10 mouse cellular contexts compared by ENCODE assay signal in genomic region chr14:18284581-18284980, GRCm38 (mm10). TPM values are rescaled to one million over a fixed set of nuclear protein-coding genes. Genes with fewer than 3 reads are reported as not detected.
DNase-seq lines count a peak whose midpoint lies in the region; ATAC-seq and TF ChIP-seq lines count a peak whose summit lies in the region.
"Had no signal": no experiment of that assay in that cellular context is flagged by ENCODE, and none has a peak within 500 bp of the region (broad histone marks: within the 10 kb centered on the region; RNA-seq: fewer than 3 reads in every experiment).

No protein-coding gene starts in this region.

- no peaks in the 10 kb centered on the region for H3K36me3 ChIP-seq in heart, embryonic 11.5 days (ENCODE audit: control insufficient read depth, insufficient read depth, low read length)
- no peaks in the 10 kb centered on the region for H3K36me3 ChIP-seq in lung, postnatal 0 days (ENCODE audit: insufficient read depth, low read length)

- no peak for TF ChIP-seq EP300 in lung, postnatal 0 days (IDR thresholded peaks at IDR 0.05)

- no peak overlapping the region for H3K4me2 ChIP-seq in heart, embryonic 11.5 days
- H3K4me2 ChIP-seq in lung, postnatal 0 days (replicated peaks; ENCODE audit: low read depth, low read length) = no peak overlapping the region

- WGBS in heart, embryonic 11.5 days (ENCODE audit: insufficient replicate concordance) = 82% methylated on average over 2 of the region's 2 CpGs
- WGBS in lung, postnatal 0 days = 71% methylated on average over 2 of the region's 2 CpGs

- H3K4me1 ChIP-seq in heart, embryonic 11.5 days (ENCODE audit: control insufficient read depth, insufficient read depth, low read length) = no peaks in the 10 kb centered on the region
- H3K4me1 ChIP-seq in lung, postnatal 0 days (ENCODE audit: insufficient read depth, low read depth, low read length) = no peaks in the 10 kb centered on the region

- no peak overlapping the region for H3K9ac ChIP-seq in heart, embryonic 11.5 days (ENCODE audit: low read depth, low read length)
- H3K9ac ChIP-seq in lung, postnatal 0 days (replicated peaks; ENCODE audit: low read depth) = no peak overlapping the region

- no peak for ATAC-seq in heart, embryonic 11.5 days (replicated peaks; ENCODE audit: insufficient number of reproducible peaks, low FRiP score, low TSS enrichment)
- ATAC-seq in lung, postnatal 0 days = no peak
- no peak for ATAC-seq in Patski
- ATAC-seq in monocyte, adult 5-6 weeks (replicated peaks; ENCODE audit: insufficient number of reproducible peaks, low FRiP score, low TSS enrichment, poor library complexity, severe bottlenecking) = peak; percentile 47; the same call in 1 of the 2 replicates

- peak; percentile 56 for DNase-seq in heart, adult 11 months
- peak; percentile 59 for DNase-seq in lung, postnatal 0 days (ENCODE audit: low spot score)
- no peak for DNase-seq in lung, postnatal 14 days
- no peak for DNase-seq in Patski (ENCODE audit: low read depth, low spot score)
- no peak for DNase-seq in urinary bladder, adult 18-20 months (ENCODE audit: low spot score in 2 of 2)
- DNase-seq in right cerebral cortex, adult 18-20 months = no peak
- DNase-seq: adrenal gland, postnatal 36 days; kidney, adult 11 months had no signal

- no peak overlapping the region for H3K4me3 ChIP-seq in heart, embryonic 11.5 days (ENCODE audit: low read depth, low read length)
- no peak overlapping the region for H3K4me3 ChIP-seq in lung, postnatal 0 days (ENCODE audit: low read depth, low read length)

- no peaks in the 10 kb centered on the region for H3K9me3 ChIP-seq in heart, embryonic 11.5 days (replicated peaks; ENCODE audit: control insufficient read depth, low read length)
- H3K9me3 ChIP-seq in lung, postnatal 0 days (ENCODE audit: low read length) = no peaks in the 10 kb centered on the region

- no peaks in the 10 kb centered on the region for H3K27me3 ChIP-seq in heart, embryonic 11.5 days (ENCODE audit: control insufficient read depth, insufficient read depth, low read length)
- H3K27me3 ChIP-seq in lung, postnatal 0 days (replicated peaks; ENCODE audit: insufficient read depth, low read length) = no peaks in the 10 kb centered on the region
- H3K27me3 ChIP-seq in Patski = no peaks in the 10 kb centered on the region

- POLR2A ChIA-PET in Patski (lab: Charles Lee) = no interaction called here

- TF ChIP-seq CTCF in lung, postnatal 0 days (IDR thresholded peaks at IDR 0.05) = peak; percentile 70
- peak; percentile 41 for TF ChIP-seq CTCF in Patski (IDR thresholded peaks at IDR 0.05)

- in situ Hi-C loops in Patski (cut with MboI; ENCODE audit: low pct_unique_long_range_greater_than_20kb) = loop anchor here (5.0 kb wide), 1 partner anchor 48 kb away; the partner anchor contains the start of gene Ube2e1

- H3K27ac ChIP-seq in heart, embryonic 11.5 days (ENCODE audit: low read depth, low read length) = no peak overlapping the region
- H3K27ac ChIP-seq in lung, postnatal 0 days (ENCODE audit: low read length) = no peak overlapping the region

- CTCF ChIA-PET in Patski (lab: Charles Lee) = interaction anchor here (0.8 to 2.4 kb wide), 5 partner anchors 9 to 73 kb away, joined by 3 to 9 read pairs (median 4); partner anchors contain the start of gene Rpl15

RNA-seq across cellular contexts. Expression of gene Rpl15, which starts 13.4 kb away (rescaled TPM):
- polyA plus RNA-seq in heart, embryonic 11.5 days (2014; fragmentation: Nextera tagmentation; extraction: Ambion mirVana) = 300 and 344 TPM in 2 replicates
- polyA plus RNA-seq in lung, postnatal 0 days (2015; fragmentation: Nextera tagmentation; extraction: Ambion mirVana) = 266 and 282 TPM in 2 replicates
- 273 TPM for polyA plus RNA-seq in Patski (2021)
- total RNA-seq in monocyte, adult 5-6 weeks (2017) = 1,060 to 1,259 TPM (median 1,134 TPM) in 3 replicates

RNA-seq across cellular contexts. Expression of gene Nkiras1, which starts 13.6 kb away (rescaled TPM):
- polyA plus RNA-seq in heart, embryonic 11.5 days (2014; fragmentation: Nextera tagmentation; extraction: Ambion mirVana) = 15.3 and 19.3 TPM in 2 replicates
- 13.5 and 13.7 TPM in 2 replicates for polyA plus RNA-seq in lung, postnatal 0 days (2015; fragmentation: Nextera tagmentation; extraction: Ambion mirVana)
- 15.1 TPM for polyA plus RNA-seq in Patski (2021)
- 7.8 to 25.8 TPM (median 23.2 TPM) in 3 replicates for total RNA-seq in monocyte, adult 5-6 weeks (2017)

RNA-seq across cellular contexts. Expression of gene Nr1d2, which starts 45.7 kb away (rescaled TPM):
- 10.5 and 12.5 TPM in 2 replicates for polyA plus RNA-seq in heart, embryonic 11.5 days (2014; fragmentation: Nextera tagmentation; extraction: Ambion mirVana)
- polyA plus RNA-seq in lung, postnatal 0 days (2015; fragmentation: Nextera tagmentation; extraction: Ambion mirVana) = 12.5 and 15.1 TPM in 2 replicates
- polyA plus RNA-seq in Patski (2021) = 50.2 TPM
- 58.5 to 87.8 TPM (median 76.6 TPM) in 3 replicates for total RNA-seq in monocyte, adult 5-6 weeks (2017)

RNA-seq across cellular contexts. Expression of gene Ube2e1, which starts 47.1 kb away (rescaled TPM):
- polyA plus RNA-seq in heart, embryonic 11.5 days (2014; fragmentation: Nextera tagmentation; extraction: Ambion mirVana) = 20.3 and 27.5 TPM in 2 replicates
- polyA plus RNA-seq in lung, postnatal 0 days (2015; fragmentation: Nextera tagmentation; extraction: Ambion mirVana) = 83.7 and 96.6 TPM in 2 replicates
- 124 TPM for polyA plus RNA-seq in Patski (2021)
- 44.2 to 61.0 TPM (median 50.6 TPM) in 3 replicates for total RNA-seq in monocyte, adult 5-6 weeks (2017)

Comparison
In these comparisons a context has a peak if more than half of its experiments do, and no peak if none do; other contexts are left out.
1. DNase-seq: peak in heart, adult 11 months (single experiment) and lung, postnatal 0 days (single experiment); none in lung, postnatal 14 days (single experiment), Patski (single experiment), urinary bladder, adult 18-20 months (0 of 2) and right cerebral cortex, adult 18-20 months (single experiment).